Mouse (Mus musculus) lung, postnatal 0 days (tissue): Measurements from ENCODE around the gene Smim24. TPM values are rescaled to one million over a fixed set of nuclear protein-coding genes. Genes with fewer than 3 reads are reported as not detected.

Experiments used
- ATAC-seq: fragments of 200-750 bp; cut with Nextera tagmentation; 2 replicates; pipeline ENCODE4 v1.8.0; 2017; ENCODE audit warnings: moderate library complexity
- DNase-seq: peaks from one replicate; pipeline ENCODE4 v3.0.0-alpha.2; 2016; ENCODE audit warnings: low spot score
- H3K27ac ChIP-seq: fragments of 300-500 bp; sonication (generic); 2 replicates; pipeline ENCODE4 v1.5.1; 2014; ENCODE audit warnings: antibody characterized with exemption, mild to moderate bottlenecking, low read length, mixed read lengths
- H3K27me3 ChIP-seq: fragments of 300-500 bp; sonication (generic); replicated peaks from 2 replicates; pipeline ENCODE4 v1.6.1; 2014; ENCODE audit warnings: low read length, mixed read lengths; ENCODE audit not compliant: insufficient read depth
- H3K36me3 ChIP-seq: fragments of 300-500 bp; sonication (generic); 2 replicates; pipeline ENCODE4 v1.6.1; 2014; ENCODE audit warnings: low read length, mixed read lengths; ENCODE audit not compliant: insufficient read depth
- H3K4me1 ChIP-seq: fragments of 300-500 bp; sonication (generic); 2 replicates; pipeline ENCODE4 v1.6.1; 2014; ENCODE audit warnings: antibody characterized with exemption, low read depth, low read length, mixed read lengths; ENCODE audit not compliant: insufficient read depth
- H3K4me2 ChIP-seq: fragments of 300-500 bp; sonication (generic); replicated peaks from 2 replicates; pipeline ENCODE4 v1.6.1; 2014; ENCODE audit warnings: low read depth, mild to moderate bottlenecking, low read length, moderate library complexity, mixed read lengths
- H3K4me3 ChIP-seq: fragments of 300-500 bp; sonication (generic); 2 replicates; pipeline ENCODE4 v1.5.1; 2014; ENCODE audit warnings: low read depth, low read length
- H3K9ac ChIP-seq: fragments of 300-500 bp; sonication (generic); replicated peaks from 2 replicates; pipeline ENCODE4 v1.6.1; 2014; ENCODE audit warnings: low read depth, mild to moderate bottlenecking
- H3K9me3 ChIP-seq: fragments of 300-500 bp; sonication (generic); 2 replicates; pipeline ENCODE4 v1.6.1; 2016; ENCODE audit warnings: low read length, mixed read lengths
- CTCF ChIP-seq: IDR thresholded peaks from 2 replicates; pipeline ENCODE4 v1.5.1; 2016; ENCODE audit warnings: antibody characterized with exemption, mild to moderate bottlenecking
- EP300 ChIP-seq: IDR thresholded peaks from 2 replicates; pipeline ENCODE4 v1.6.1; 2016; ENCODE audit warnings: antibody characterized with exemption, mild to moderate bottlenecking, control low read depth
- WGBS: fragments of 180-500 bp; shearing (Covaris S2); extraction: QIAGEN DNeasy Blood & Tissue Kit; methylation state at CpG from one replicate; pipeline ENCODE4 v1.1.7; 2014; 5-methylcytosine and 5-hydroxymethylcytosine counted together
- polyA plus RNA-seq: library from polyadenylated mRNA; unstranded; fragments of >200 nt; fragmentation: Nextera tagmentation; extraction: Ambion mirVana; gene quantifications from 2 replicates; pipeline ENCODE4 v1.2.1, GENCODE M21; 2015

Gene Smim24
- polyA plus RNA-seq, 1 experiment from 2014 or later = 3.1 TPM

GRCm38 (mm10) chr10:81393456-81394063, 709 bp downstream of the Smim24 start:
- 7% methylated on average over 17 of the region's 19 CpGs for WGBS
- TF ChIP-seq EP300 = no peak
- no peak; the same call in 1 of the 2 replicates for TF ChIP-seq CTCF
- no peaks in the 10 kb centered on the region for H3K27me3 ChIP-seq
- H3K9me3 ChIP-seq = no peaks in the 10 kb centered on the region
- peak; percentile 21 for ATAC-seq
- peak overlapping the region; percentile 45 for H3K9ac ChIP-seq
- H3K4me1 ChIP-seq = peaks cover 9% of the 10 kb centered on the region
- H3K4me3 ChIP-seq = peak overlapping the region; percentile 22; the same call in 1 of the 2 replicates
- 0 out of 2 replicates have a peak, but pooled peaks cover 6% of the 10 kb centered on the region for H3K36me3 ChIP-seq
- H3K27ac ChIP-seq = no peak overlapping the region
- DNase-seq = peak; percentile 64
- peak overlapping the region; percentile 52 for H3K4me2 ChIP-seq

GRCm38 (mm10) chr10:81395127-81395526, 2.3 kb downstream of the Smim24 start:
- no peak for TF ChIP-seq EP300
- TF ChIP-seq CTCF = peak; percentile 96
- Histone ChIP-seq H3K27me3 (no peaks in the 10 kb centered on the region), H3K9ac (no peak overlapping the region), H3K27ac (no peak overlapping the region), H3K4me1 (peaks cover 5% of the 10 kb centered on the region), H3K4me3 (no peak overlapping the region), H3K4me2 (no peak overlapping the region), H3K9me3 (no peaks in the 10 kb centered on the region), H3K36me3 (peaks cover 18% of the 10 kb centered on the region; the same call in 1 of the 2 replicates)
- ATAC-seq (peak; percentile 25), DNase-seq (peak; percentile 63)
- 13% methylated on average over 5 of the region's 5 CpGs for WGBS

GRCm38 (mm10) chr10:81395865-81396264, 3.0 kb downstream of the Smim24 start:
- WGBS = 87% methylated on average over 4 of the region's 4 CpGs
- no peaks in the 10 kb centered on the region for H3K9me3 ChIP-seq

GRCm38 (mm10) chr10:81396749-81397148, 3.9 kb downstream of the Smim24 start:
- no peak for ATAC-seq
- H3K27me3 ChIP-seq = no peaks in the 10 kb centered on the region
- H3K27ac ChIP-seq = no peak overlapping the region
- WGBS = 82% methylated on average over 5 of the region's 5 CpGs
- no peak for TF ChIP-seq CTCF
- TF ChIP-seq EP300 = no peak
- peak; percentile 4 for DNase-seq
- no peak overlapping the region for H3K9ac ChIP-seq
- H3K4me1 ChIP-seq = peaks cover 12% of the 10 kb centered on the region
- no peaks in the 10 kb centered on the region for H3K9me3 ChIP-seq
- peaks cover 22% of the 10 kb centered on the region; the same call in 1 of the 2 replicates for H3K36me3 ChIP-seq
- no peak overlapping the region for H3K4me3 ChIP-seq
- H3K4me2 ChIP-seq = no peak overlapping the region

More at GRCm38 (mm10) chr10:81395865-81396264, 3.0 kb downstream of the Smim24 start:
- no peak overlapping the region for H3K4me2 ChIP-seq
- no peaks in the 10 kb centered on the region for H3K27me3 ChIP-seq
- TF ChIP-seq CTCF (no peak), EP300 (no peak)
- H3K9ac ChIP-seq = no peak overlapping the region
- DNase-seq = no peak
- H3K4me3 ChIP-seq = no peak overlapping the region
- no peak for ATAC-seq
- no peak overlapping the region for H3K27ac ChIP-seq
- H3K4me1 ChIP-seq = peaks cover 5% of the 10 kb centered on the region
- peaks cover 22% of the 10 kb centered on the region; the same call in 1 of the 2 replicates for H3K36me3 ChIP-seq

GRCm38 (mm10) chr10:81399296-81399695, 6.4 kb downstream of the Smim24 start:
- Histone ChIP-seq H3K9ac (no peak overlapping the region), H3K27me3 (no peaks in the 10 kb centered on the region), H3K27ac (no peak overlapping the region), H3K4me3 (no peak overlapping the region), H3K4me1 (peaks cover 15% of the 10 kb centered on the region), H3K9me3 (no peaks in the 10 kb centered on the region), H3K36me3 (peaks cover 28% of the 10 kb centered on the region), H3K4me2 (no peak overlapping the region)
- DNase-seq (no peak), ATAC-seq (no peak)
- 82% methylated on average over 5 of the region's 5 CpGs for WGBS
- TF ChIP-seq EP300 = no peak
- TF ChIP-seq CTCF = no peak

GRCm38 (mm10) chr10:81399798-81400308, 7.0 kb downstream of the Smim24 start:
- peaks cover 15% of the 10 kb centered on the region for H3K4me1 ChIP-seq
- no peak overlapping the region for H3K27ac ChIP-seq
- WGBS = 85% methylated on average over 16 of the region's 18 CpGs
- TF ChIP-seq CTCF (no peak), EP300 (no peak)
- H3K36me3 ChIP-seq = peaks cover 33% of the 10 kb centered on the region
- ATAC-seq = no peak
- no peak for DNase-seq
- H3K9ac ChIP-seq = no peak overlapping the region
- H3K4me2 ChIP-seq = no peak overlapping the region
- no peaks in the 10 kb centered on the region for H3K9me3 ChIP-seq
- no peak overlapping the region for H3K4me3 ChIP-seq
- H3K27me3 ChIP-seq = no peaks in the 10 kb centered on the region
